Mouse (Mus musculus): Measurements from ENCODE around the gene A430033K04Rik. TPM values are rescaled to one million over a fixed set of nuclear protein-coding genes. Genes with fewer than 3 reads are reported as not detected.

Gene A430033K04Rik
- 8.5 TPM for polyA plus RNA-seq (2017; shearing (Covaris generic))

DNA sequence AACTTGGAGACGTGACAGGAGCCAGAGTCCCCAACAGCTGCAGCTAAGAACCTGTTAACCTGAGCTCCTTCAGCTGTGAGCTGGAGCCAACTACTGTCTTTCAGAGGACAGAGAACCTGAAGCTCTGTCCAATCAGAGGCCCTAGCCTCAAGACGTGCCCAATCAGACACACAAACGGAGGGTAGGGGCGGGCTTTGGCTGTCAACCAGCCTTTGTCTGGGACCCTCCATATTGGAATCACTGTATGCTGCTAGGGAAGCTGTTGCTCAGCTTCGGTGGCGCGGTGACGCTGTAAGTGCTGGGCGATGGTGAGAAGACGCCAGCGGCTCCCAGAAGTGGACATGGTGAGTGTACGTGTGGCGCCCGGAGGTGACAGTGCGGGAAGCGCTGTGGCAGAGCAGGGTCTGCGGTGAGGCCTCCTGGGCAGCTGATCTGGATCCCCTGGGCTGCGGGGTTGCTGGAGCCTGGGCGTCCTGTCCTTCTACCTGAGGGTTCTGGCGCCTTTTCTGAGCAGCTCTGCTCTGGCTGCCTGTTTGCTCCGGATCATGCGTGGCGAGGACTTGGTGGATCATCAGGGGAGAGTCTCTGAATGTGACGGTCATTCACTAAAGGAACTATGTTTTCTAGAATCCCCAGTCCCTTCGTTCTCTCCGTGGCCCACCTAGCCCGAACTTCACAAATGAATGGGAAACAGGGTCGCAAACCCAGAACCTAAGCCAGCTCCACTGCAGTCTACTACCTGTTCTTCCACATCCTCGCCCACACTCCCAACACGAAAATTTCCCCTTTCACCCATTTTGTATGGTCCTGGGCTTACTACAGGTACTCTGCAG lies at the start of gene A430033K04Rik:
Gene A430033K04Rik, plus strand, starts transcription at position 215 of the 833 bp plus-strand sequence.

DNA sequence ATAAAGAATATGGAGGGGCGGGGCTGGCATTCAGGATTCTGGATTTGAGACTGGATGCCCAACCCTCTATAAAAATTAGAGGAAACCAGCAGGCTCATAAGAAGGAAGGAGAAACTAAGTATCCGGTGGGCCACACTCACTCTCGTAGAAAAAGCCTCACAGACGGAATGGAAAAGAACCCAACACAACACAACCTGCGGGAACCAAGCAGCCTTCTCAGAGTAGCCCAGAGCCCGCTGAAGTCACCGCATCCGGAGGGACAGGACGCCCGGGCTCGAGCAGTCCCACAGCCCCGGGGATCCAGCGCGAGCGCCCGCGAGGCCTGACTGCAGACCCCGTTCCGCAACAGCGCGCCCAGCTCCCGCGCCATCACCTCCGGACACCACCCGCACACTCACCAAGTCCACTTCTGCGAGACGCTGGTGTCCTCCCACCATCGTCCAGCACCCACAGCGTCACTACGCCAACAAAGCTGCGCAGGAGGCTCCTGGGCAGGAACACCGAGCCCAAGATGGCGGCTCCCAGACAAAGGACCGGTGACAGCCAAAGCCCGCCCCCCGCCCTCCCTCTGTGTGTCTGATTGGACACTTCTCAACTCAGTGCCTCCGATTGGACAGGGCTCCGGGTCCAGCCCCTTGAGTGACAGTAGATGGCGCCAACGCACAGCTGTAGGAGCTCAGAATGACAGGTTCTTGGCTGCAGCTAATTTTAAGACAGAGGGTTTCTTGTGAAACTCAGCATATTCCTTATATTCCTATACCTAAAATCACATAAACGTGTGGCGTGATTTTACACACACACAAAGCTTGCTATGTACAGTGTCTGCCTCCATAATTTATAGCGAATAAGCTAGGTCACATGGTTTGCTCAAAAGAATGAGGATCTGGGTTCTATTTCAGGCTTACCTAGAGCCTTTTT lies 3.2 kb upstream of the A430033K04Rik start, which contains the start of gene Zfp68:
Gene Zfp68, minus strand, starts transcription at position 551 of the 918 bp plus-strand sequence.

Other genes with a start within 250 kb of the A430033K04Rik start
- gene Zfp157, start 181.4 kb upstream of the A430033K04Rik start, polyA plus RNA-seq (2017; shearing (Covaris generic)), result 30.2 TPM
- gene 1700123K08Rik, start 58.1 kb upstream of the A430033K04Rik start, polyA plus RNA-seq (2017; shearing (Covaris generic)), result not detected
- 80.1 TPM for gene Zfp68, start 3.1 kb upstream of the A430033K04Rik start, polyA plus RNA-seq (2017; shearing (Covaris generic))
- 0.20 TPM for gene Fam20c, start 131.7 kb downstream of the A430033K04Rik start, polyA plus RNA-seq (2017; shearing (Covaris generic))
- not detected for gene Gm5294, start 197.2 kb downstream of the A430033K04Rik start, polyA plus RNA-seq (2017; shearing (Covaris generic))

Measured in CD4-positive, CD25-positive, alpha-beta regulatory T cell, adult 9 weeks (primary cell).